Mouse (Mus musculus) forebrain, postnatal 0 days (tissue): Measurements from ENCODE around the gene C2cd4d. TPM values are rescaled to one million over a fixed set of nuclear protein-coding genes. Genes with fewer than 3 reads are reported as not detected.

Experiments used
- ATAC-seq: fragments of 200-750 bp; cut with Nextera tagmentation; 2 replicates; pipeline ENCODE4 v1.8.0; 2017; ENCODE audit warnings: mild to moderate bottlenecking, moderate library complexity
- DNase-seq: peaks from one replicate; pipeline ENCODE4 v3.0.0-alpha.2; 2015
- H3K27ac ChIP-seq: fragments of 300-500 bp; sonication (generic); 2 replicates; pipeline ENCODE4 v1.5.1; 2014; ENCODE audit warnings: low read depth, mild to moderate bottlenecking, antibody characterized with exemption, low read length, moderate library complexity, mixed read lengths
- H3K27me3 ChIP-seq: fragments of 300-500 bp; sonication (generic); 2 replicates; pipeline ENCODE4 v1.6.1; 2014; ENCODE audit warnings: mild to moderate bottlenecking, low read length, mixed read lengths; ENCODE audit not compliant: insufficient read depth
- H3K36me3 ChIP-seq: fragments of 300-500 bp; sonication (generic); 2 replicates; pipeline ENCODE4 v1.6.1; 2014; ENCODE audit warnings: mild to moderate bottlenecking, moderate library complexity; ENCODE audit not compliant: insufficient read depth
- H3K4me1 ChIP-seq: fragments of 300-500 bp; sonication (generic); 2 replicates; pipeline ENCODE4 v1.6.1; 2014; ENCODE audit warnings: antibody characterized with exemption; ENCODE audit not compliant: insufficient read depth
- H3K4me2 ChIP-seq: fragments of 300-500 bp; sonication (generic); 2 replicates; pipeline ENCODE4 v1.6.1; 2014; ENCODE audit warnings: low read depth, mild to moderate bottlenecking, moderate library complexity
- H3K4me3 ChIP-seq: fragments of 300-500 bp; sonication (generic); 2 replicates; pipeline ENCODE4 v1.5.1; 2014; ENCODE audit warnings: low read depth, low read length, mixed read lengths
- H3K9ac ChIP-seq: fragments of 300-500 bp; sonication (generic); 2 replicates; pipeline ENCODE4 v1.6.1; 2014; ENCODE audit warnings: mild to moderate bottlenecking
- H3K9me3 ChIP-seq: fragments of 300-500 bp; sonication (generic); 2 replicates; pipeline ENCODE4 v1.6.1; 2016; ENCODE audit warnings: low read length
- CTCF ChIP-seq: sonication (generic); IDR thresholded peaks from 2 replicates; pipeline ENCODE4 v1.5.1; 2016; ENCODE audit warnings: antibody characterized with exemption, control low read depth, low read depth
- WGBS: fragments of 180-500 bp; shearing (Covaris S2); extraction: QIAGEN DNeasy Blood & Tissue Kit; methylation state at CpG from one replicate; pipeline ENCODE4 v1.1.7; 2014; 5-methylcytosine and 5-hydroxymethylcytosine counted together
- polyA plus RNA-seq: library from polyadenylated mRNA; unstranded; fragments of >200 nt; fragmentation: Nextera tagmentation; extraction: Ambion mirVana; gene quantifications from 2 replicates; pipeline ENCODE4 v1.2.1, GENCODE M21; 2015
- total RNA-seq: library from RNA; depleted of rRNA; stranded (reverse); fragments of >200 nt; gene quantifications from 2 replicates; pipeline ENCODE4 v1.2.3, GENCODE M21; 2014; rRNA removed

The C2cd4d gene
- total RNA-seq, result 0.62 and 3.0 TPM in 2 replicates
- polyA plus RNA-seq, result 1.7 TPM in 2 replicates

DNA sequence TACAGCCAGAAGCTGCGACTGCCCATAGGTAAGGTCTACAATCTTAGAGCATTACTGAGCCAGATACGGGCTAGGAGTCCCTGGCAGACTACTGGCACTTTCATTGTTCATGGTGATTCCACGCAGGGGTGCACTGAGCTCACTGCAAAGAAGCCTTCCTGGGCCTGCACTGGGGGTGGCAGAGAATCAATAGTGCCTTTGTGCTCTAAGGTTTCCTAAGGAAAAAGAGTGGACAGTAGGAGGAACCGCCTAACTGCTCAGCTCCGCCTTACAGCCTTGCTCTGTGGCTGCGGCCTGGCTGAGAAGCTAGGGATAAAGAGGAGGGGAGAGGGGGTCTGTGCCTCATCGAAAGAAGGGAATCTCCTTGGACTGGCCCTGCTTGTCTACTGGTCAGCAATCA is at the start of gene C2cd4d:
C2cd4d (plus strand) TSS at position 301 of the 400 bp plus-strand sequence.
- peak within 1 kb of the TSS; percentile 78 for H3K9ac ChIP-seq
- H3K4me2 ChIP-seq, result peak within 1 kb of the TSS; percentile 72
- no peaks in the 10 kb centered on the region for H3K9me3 ChIP-seq
- TF ChIP-seq CTCF, result no peak
- H3K4me3 ChIP-seq, result peak within 1 kb of the TSS; percentile 48
- H3K27me3 ChIP-seq, result no peaks in the 10 kb centered on the region
- no peaks in the 10 kb centered on the region for H3K36me3 ChIP-seq
- no peak for DNase-seq
- no peak within 1 kb of the TSS for H3K27ac ChIP-seq
- 29% methylated on average over 7 of the region's 7 CpGs for WGBS
- H3K4me1 ChIP-seq, result no peaks in the 10 kb centered on the region
- no peak for ATAC-seq

DNA sequence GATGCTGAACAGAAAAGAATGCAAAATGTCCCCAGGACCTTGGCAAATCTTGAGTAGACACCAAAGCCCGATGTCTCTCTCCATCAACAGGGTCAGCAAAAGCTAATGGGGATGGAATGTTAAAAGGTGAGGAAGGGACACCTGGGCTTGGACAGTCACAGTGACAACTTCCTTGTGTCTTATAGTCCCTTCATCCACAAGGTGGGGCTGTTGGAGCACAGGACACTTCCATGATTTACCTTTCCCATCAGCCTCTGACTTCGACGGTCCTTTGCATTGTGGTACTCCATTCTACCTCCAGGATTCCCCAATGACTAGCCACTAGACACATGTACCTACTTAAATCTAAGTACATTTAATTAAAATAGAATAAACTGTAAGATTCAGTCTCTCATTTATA is 33.6 kb upstream of the C2cd4d start:
- peak; percentile 39 for TF ChIP-seq CTCF
- DNase-seq, result no peak
- no peak for ATAC-seq
- Histone ChIP-seq H3K27ac (no peak overlapping the region), H3K4me3 (no peak overlapping the region), H3K27me3 (no peaks in the 10 kb centered on the region), H3K36me3 (peaks cover 43% of the 10 kb centered on the region), H3K4me2 (no peak overlapping the region), H3K9ac (no peak overlapping the region), H3K9me3 (no peaks in the 10 kb centered on the region), H3K4me1 (no peaks in the 10 kb centered on the region)
- 70% methylated on average over 3 of the region's 3 CpGs for WGBS

DNA sequence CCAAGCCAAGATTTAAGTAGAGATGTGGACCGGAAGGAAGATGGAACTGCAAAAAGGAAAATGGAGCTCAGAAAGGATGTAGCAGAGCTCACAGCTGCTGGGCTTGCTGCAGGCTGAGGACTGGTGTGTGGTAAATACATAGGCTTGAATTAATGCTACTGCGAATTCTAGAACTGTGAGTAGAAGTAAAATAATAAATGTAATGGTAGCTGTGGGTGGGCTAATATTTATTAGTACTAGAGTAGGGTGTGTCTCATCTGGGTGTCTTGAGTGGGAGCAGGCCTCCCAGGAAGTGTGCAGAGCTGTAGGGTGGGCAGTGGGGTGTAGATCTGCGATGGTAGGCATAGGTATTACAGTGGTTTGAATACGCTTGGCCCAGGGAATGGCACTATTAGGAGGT is 27.8 kb upstream of the C2cd4d start:
- Histone ChIP-seq H3K27ac (no peak overlapping the region), H3K9me3 (no peaks in the 10 kb centered on the region), H3K4me2 (no peak overlapping the region), H3K9ac (no peak overlapping the region), H3K4me3 (no peak overlapping the region), H3K4me1 (no peaks in the 10 kb centered on the region), H3K36me3 (peaks cover 21% of the 10 kb centered on the region; the same call in 1 of the 2 replicates), H3K27me3 (no peaks in the 10 kb centered on the region)
- DNase-seq (no peak), ATAC-seq (no peak)
- 94% methylated on average over 4 of the region's 4 CpGs for WGBS
- TF ChIP-seq CTCF, result no peak

DNA sequence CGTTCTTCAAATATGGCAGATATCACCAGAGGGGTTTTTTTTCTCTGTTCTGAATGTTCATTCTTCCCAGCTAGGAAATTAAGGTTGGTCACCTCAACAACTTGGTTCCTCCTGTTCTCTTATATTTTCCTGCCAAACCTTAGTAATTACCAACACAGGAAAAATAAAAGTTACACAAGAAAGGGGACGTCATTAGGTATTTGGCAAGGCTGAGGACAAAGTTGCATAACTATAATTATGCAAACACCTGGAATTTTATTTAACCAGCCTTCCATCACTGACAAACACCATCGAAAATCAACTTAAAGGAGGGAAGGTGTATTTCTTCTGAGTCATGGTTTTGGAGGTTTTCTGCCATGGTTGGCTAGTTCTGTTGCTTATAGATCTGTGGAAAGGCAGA is 23.7 kb upstream of the C2cd4d start:
- H3K27me3 ChIP-seq, result no peaks in the 10 kb centered on the region
- H3K27ac ChIP-seq, result no peak overlapping the region
- 84% methylated on average over 3 of the region's 3 CpGs for WGBS
- H3K9ac ChIP-seq, result no peak overlapping the region
- H3K36me3 ChIP-seq, result no peaks in the 10 kb centered on the region
- H3K4me2 ChIP-seq, result no peak overlapping the region
- no peak overlapping the region for H3K4me3 ChIP-seq
- ATAC-seq, result no peak
- no peaks in the 10 kb centered on the region for H3K9me3 ChIP-seq
- no peak for TF ChIP-seq CTCF
- no peaks in the 10 kb centered on the region for H3K4me1 ChIP-seq
- no peak for DNase-seq

DNA sequence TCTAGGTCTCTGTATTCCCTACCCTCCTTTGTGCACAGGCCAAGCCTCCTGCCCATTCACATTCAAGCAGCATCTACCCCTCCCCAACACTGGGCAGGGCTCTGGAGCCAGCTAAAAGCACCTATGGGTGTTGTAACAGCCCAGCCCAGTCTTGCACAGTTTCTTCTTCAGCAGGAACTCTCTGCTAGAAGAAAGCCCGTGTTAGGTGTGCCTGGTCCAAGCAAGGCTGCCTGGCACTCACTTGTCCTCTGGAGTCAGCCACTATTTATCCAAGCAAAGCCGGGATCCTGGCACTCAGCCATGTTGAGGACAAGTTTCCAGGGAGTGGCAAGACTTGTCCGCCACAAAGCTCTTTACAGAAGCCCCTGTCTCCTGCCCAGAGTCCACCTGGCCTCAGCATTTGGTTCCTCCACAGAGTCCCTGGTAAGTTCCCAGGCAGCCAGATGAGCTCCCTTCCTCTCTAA is 20.2 kb upstream of the C2cd4d start, which contains the start of gene Them5:
Them5 (plus strand) TSS at position 141 of the 464 bp plus-strand sequence.
- 40% methylated on average over 3 of the region's 3 CpGs for WGBS
- H3K27me3 ChIP-seq, result no peaks in the 10 kb centered on the region
- ATAC-seq (no peak), DNase-seq (no peak)
- no peak within 1 kb of the TSS for H3K27ac ChIP-seq
- TF ChIP-seq CTCF, result no peak
- H3K9me3 ChIP-seq, result no peaks in the 10 kb centered on the region
- H3K4me1 ChIP-seq, result no peaks in the 10 kb centered on the region
- H3K9ac ChIP-seq, result no peak within 1 kb of the TSS
- H3K4me2 ChIP-seq, result no peak within 1 kb of the TSS
- H3K4me3 ChIP-seq, result no peak within 1 kb of the TSS
- no peaks in the 10 kb centered on the region for H3K36me3 ChIP-seq

- no peak for DNase-seq
- Histone ChIP-seq H3K36me3 (no peaks in the 10 kb centered on the region), H3K9me3 (no peaks in the 10 kb centered on the region), H3K4me1 (no peaks in the 10 kb centered on the region), H3K4me3 (no peak overlapping the region), H3K27me3 (no peaks in the 10 kb centered on the region), H3K4me2 (no peak overlapping the region), H3K9ac (no peak overlapping the region), H3K27ac (no peak overlapping the region)
- 40% methylated on average over 1 of the region's 1 CpGs for WGBS
- no peak for ATAC-seq
- TF ChIP-seq CTCF, result no peak
Observed at GRCm38 (mm10) chr3:94342552-94342951, 19.7 kb upstream of the C2cd4d start.

DNA sequence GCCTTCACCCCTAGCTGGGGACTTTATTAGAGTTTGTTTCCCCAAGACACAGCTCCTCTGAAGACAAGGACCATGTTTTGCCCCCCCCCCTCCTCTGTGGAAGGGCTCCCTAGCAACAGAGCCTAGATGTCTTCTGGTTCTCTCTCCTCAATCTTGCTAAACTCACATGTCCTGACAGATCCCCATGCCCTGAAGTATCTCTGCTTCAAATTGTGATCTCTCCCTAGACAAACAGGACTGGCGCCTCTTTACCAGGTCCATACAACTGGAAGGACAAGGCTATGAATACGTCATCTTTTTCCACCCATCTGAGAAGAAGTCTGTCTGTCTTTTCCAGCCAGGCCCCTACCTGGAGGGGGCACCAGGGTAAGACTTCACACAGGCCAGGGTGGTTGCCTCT is 18.1 kb upstream of the C2cd4d start:
- Histone ChIP-seq H3K4me3 (no peak overlapping the region), H3K36me3 (no peaks in the 10 kb centered on the region), H3K27me3 (no peaks in the 10 kb centered on the region), H3K9ac (no peak overlapping the region), H3K27ac (no peak overlapping the region), H3K9me3 (no peaks in the 10 kb centered on the region), H3K4me1 (no peaks in the 10 kb centered on the region), H3K4me2 (no peak overlapping the region)
- TF ChIP-seq CTCF, result no peak
- 86% methylated on average over 2 of the region's 2 CpGs for WGBS
- DNase-seq, result no peak
- no peak for ATAC-seq
